Mouse (Mus musculus) embryo, embryonic 10.5 days (tissue): ENCODE measurements around the gene Unc79.
A peak's percentile ranks its signal among the peaks of the same experiment; 100 is the strongest.

ENCODE experiments used
- DNase-seq: peaks from one replicate; pipeline ENCODE4 v3.0.0-alpha.2; 2015; ENCODE audit warnings: low spot score

Unc79 gene

DNA sequence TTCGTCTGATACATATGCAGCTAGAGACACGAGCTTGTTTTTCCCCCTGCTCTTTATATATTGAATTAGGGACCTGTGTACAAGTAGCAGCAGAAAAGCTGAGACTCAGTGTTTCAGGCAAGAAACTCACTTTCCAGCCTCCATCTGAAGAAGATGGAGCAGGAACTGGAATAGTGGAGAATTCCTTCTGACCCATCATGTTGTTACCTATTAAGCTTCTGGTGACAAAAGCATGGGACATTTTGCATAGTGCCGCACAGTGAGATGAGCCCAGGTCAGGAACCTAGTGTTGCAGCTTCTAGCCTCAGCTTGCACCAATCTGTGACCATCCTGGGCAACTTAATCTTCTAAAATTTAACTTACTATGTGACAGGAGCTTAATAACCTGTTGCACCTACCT is 92.7 kb downstream of the Unc79 start:
- DNase-seq = no peak

DNA sequence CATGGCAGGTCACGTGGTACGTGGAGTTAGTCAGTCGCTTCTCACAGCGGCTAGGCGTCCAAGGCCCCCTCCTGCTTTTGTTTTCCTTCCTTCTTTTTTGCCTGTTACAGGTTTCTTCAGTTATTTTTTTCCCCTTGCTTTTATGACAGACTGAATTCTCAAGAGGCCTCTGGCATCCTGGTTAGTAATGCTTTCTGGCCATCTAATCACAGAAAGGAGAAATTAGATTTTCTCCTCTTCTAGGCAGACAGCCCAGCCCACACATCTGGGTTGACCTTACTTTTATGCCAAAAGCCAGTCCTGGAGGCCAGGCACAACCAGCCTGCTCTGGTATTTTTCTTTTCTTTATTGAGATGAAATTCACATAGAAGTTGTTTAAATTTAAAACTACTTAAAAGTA is 94.1 kb downstream of the Unc79 start:
- DNase-seq = no peak

DNA sequence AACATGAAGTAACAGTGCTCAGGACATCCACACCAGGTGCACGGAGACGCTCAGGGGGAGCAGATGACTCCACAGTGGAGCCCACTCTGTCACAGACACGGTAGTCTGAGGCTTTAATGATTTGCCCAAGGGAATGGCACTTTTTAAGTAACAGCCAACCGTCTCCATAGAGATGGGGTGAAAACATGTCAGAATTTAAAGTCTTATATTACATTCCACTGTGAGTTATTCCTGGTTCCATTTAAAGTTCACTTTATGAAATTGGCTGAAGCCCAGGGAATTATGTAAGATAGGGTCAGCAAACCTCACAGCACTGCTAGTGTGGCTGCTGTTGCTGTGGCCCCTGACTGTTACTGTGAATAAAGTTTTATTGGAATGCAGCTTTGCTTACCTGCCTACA is 95.8 kb downstream of the Unc79 start:
- DNase-seq = no peak

DNA sequence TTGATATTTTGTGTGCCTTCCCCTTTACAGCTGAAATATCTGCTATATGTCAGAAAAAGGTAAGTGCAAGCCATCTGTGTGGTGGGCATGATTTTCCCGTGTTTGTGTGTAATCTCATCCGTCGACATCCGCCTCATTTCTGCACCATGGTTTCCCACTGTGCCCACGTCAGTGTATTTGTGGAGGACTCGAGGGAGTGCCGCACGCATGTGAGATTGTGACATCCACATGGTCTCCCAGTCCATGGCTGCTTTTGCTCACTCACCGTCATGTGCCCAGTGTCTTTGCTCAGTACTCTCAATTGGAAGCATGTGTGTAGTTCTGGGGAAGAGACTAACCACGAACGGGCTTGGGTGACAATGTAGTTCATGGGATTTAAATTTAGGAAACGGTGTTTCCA is 101.2 kb downstream of the Unc79 start:
- no peak for DNase-seq

DNA sequence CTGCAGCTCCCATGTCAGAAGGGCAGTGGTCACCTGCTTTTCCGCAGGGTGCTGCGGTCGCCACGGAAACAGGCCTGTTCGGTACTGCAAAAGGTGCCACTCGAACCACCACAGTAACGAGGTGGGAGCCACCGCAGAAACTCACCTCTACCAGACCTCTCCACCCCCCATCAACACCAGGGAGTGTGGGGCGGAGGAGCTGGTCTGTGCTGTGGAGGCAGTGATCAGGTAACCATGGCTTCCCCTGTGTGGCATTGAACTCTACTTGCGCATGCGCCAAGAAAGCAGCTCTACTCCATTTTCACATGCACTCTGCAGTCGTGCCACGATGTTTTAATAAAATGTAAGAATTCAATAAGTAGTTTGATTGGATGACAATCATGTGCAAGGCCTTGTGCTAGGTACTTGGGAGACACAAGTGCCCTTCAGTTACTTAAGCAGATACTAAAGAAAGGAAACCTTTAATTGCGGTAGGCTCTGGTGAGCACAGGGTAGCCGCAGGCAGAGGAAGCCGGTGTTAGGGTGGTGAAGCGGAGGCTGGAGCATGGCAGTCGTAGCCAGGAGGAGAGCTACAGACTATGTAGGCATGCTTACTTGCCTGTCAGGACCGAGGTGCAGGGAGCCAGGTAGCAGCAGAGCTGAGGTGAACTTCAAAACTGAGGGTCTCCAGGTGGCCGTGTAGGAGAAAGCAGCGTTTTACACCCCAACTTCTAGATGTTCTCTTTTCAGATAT is 110.8 kb downstream of the Unc79 start:
- no peak for DNase-seq

DNA sequence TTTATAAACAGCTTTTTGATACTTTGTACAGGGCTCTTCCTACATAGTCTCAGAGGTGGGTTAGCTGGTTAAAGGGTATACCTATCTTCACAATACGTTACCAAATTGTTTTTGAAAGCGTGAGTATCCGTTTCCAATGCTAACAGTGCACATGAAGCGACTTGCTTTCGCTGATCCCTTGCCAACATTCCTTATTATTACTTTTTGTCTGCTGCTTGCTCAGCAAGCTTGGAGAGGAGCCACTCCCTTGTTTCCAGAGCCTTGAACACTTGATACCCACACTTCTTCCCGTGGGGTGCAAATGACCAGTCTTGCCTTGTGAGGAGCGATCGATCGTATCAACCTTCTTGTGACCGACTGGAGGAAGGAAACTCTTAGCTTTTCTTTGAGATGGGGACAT is 112.1 kb downstream of the Unc79 start:
- no peak for DNase-seq

DNA sequence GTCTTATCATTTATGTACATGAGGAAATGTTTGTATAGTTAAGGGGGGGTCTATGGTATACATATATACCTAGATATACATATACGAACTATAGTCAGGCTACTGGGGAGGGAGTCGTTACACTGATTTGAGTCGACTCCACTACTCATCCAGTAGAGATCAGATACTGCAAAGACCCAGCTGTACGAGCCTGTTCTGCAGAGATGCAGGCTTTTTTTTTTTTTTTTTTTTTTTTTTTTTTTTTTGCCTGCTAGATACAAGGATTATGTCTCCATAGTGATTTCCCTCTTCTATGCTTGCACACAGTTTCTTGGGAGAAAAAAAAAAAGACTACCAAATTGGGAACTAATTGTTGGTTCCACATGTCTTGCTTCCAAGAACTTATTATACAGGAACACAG is 113.5 kb downstream of the Unc79 start:
- no peak for DNase-seq

DNA sequence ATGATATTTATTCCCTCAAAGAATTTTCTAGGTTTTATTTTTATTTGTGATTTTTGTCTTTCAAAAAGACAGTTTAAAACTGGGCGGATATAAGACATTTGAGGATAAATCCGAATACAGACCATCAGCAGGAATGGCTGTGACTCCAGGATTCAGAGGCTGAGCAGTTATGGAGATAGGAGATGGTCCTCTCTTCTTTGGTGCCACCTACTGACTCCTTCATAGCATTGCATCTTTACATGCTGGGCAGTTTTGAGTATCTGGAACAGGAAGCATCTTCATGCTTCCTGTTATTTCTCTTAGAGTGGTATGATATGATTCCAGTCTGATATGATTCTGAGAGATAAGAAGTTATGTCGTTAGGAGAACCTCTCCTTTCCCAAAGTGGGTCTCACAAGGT is 116.3 kb downstream of the Unc79 start:
- DNase-seq = peak; percentile 79

DNA sequence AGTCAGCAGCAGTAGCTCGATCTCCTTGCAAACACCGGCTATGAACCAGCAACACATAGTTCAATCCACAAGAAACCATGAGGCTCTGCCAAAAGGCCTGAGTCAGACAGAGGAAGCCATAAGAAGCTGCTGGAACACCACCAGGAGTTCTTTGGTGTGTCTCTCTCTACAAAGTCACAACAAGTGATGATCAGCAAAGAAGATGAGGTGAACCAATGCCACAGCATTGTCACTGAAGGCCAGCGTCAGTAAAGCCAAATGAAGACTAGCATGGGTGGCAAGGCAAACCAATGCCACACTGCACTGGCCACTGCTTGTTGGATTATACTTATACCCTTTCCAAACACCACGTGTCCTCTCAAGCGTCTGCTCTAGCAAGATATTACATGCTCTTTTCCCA is 119.5 kb downstream of the Unc79 start:
- no peak for DNase-seq

DNA sequence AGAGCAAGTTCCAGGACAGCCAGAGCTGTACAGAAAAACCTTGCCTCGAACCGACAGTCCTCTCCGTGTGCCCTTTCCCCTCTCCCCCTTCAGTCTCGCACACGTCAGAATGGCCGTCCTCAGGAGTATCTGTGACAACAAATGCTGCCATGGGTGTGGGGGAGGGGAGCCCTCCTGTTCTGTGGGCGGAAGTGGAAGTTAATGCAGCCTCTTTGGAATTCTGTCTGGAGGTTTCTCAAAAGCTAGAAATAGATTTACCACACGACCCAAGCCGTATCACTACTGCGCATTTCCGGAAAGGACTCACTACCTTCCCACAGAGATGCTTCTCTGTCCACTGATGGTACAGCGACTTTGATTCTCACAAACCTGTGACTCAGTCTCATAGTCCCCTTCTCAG is 120.9 kb downstream of the Unc79 start:
- DNase-seq = no peak

DNA sequence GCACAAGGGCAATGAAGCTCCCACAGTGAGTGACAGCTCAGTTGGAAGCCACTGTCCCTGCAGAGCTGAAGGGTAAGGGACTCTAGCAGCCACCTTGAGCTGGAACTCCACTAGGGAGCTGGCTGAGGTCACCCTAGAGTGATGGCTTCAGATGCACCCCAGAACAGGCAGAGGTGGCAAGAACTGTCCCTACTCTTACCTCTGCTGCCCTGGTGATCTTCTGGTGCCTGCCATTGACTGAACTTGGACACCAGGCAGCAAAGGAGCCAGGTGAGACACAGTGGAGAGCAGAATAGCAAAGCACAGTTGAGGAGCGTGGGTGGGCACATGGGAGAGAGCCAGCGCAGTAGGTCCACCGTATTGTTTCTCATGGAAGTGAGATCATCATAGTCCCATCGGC is 125.3 kb downstream of the Unc79 start:
- DNase-seq = no peak

DNA sequence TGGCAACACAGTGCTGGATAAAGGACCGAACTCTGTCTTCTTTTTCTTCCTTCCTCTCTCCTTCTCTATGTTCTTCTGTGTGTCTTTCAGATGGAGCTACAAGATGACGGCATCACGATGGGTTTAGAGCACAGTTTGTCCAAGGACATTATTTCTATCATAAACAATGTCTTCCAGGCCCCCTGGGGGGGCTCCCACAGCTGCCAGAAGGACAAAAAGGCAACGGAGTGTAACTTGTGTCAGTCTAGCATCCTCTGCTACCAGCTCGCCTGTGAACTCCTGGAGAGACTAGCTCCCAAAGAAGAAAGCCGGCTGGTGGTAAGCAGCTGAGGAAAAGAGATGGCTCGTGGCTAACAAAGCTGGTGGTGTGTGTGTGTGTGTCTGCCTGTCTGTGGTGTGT is 130.1 kb downstream of the Unc79 start:
- no peak for DNase-seq

DNA sequence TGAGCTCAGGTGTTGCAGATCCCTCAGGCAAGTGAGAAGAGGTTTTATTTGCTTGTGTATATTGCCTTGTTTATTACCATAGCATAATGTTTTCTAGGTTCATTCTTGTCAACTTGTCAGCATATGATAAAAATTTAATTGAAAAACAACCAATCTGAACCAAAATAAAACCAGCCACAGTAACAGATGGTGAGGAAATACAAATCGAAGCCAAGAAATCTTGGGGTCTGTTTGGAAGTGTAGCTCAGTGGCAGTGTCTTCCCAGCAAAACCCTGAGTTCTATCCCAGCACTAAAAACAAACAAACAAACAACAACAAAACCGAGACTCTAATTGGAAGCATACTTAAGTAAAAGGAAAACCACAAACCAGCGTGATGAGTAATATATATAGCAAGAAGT is 131.4 kb downstream of the Unc79 start:
- no peak for DNase-seq

DNA sequence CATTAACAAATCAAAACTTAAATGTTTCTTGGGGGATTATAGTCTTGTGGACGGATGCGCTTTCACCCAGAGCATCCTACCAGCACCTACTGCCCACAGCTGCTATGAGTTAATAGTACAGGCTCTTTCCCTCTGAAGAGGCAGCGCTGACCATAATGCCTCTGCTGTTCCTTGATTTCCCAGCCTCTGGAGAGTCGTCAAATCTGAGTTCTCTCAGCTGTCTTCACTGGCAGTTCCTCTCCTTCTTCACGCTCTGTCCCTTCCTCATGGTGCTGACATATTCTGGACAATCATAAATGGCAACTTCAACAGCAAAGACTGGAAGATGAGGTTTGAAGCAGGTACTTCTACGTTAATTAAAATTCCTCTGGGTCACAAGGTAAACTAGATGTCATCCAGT is 143.2 kb downstream of the Unc79 start:
- no peak for DNase-seq

DNA sequence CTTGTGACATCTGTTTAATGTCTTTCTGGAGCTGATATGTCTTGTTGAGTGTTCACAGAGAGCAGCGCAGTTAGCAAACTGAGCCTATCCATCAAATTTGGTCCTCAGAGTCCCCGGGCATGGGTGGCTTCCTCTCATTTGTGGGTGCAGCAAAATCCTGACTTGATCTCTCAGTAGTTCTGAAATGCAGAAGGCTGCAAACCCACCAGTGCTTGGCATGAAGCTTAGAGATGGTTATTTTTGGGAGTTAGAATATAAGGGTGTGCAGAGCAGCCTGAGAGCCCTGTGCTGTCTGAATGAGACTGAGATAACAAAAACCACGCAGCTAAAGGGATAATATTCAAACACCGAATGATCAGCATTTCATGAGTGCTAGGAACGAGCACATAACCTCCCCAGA is 146.5 kb downstream of the Unc79 start:
- DNase-seq = no peak

DNA sequence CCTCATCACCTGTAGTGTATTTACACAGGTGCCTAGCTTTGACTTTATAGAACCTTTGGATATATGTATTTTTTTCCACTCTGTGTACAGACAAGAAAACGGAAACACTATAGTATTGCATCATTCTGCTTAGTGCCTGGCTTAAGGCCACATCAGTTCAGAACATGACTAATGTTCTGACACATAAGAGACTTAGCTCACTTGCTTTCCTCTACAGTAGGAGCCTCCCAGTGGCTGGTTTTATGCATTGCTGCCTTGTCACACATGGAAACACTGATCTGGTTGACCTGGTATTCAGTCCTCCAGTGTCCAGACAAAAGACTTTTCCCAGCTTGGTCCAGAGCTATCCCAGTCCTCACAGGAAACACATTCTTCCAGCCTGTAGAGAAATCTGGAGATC is 150.5 kb downstream of the Unc79 start:
- peak; percentile 24 for DNase-seq

DNA sequence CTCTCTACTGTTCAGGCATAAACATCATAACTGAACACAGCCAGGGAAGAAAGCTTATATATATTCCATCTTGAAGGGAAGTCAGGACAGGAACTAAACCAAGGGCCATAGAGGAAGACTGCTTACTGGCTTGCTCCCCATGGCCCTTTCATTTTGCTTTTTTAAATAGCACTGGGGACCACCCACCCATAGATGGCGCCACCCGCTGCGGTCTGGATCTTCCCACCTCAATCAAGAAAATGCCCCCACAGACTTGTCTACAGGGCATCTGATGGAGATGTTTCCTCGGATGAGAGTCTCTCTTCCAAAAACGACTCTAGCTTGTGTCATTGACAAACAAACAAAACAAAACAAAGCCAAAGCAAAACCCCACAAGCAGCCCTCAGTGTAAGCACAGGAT is 151.4 kb downstream of the Unc79 start:
- DNase-seq = no peak

DNA sequence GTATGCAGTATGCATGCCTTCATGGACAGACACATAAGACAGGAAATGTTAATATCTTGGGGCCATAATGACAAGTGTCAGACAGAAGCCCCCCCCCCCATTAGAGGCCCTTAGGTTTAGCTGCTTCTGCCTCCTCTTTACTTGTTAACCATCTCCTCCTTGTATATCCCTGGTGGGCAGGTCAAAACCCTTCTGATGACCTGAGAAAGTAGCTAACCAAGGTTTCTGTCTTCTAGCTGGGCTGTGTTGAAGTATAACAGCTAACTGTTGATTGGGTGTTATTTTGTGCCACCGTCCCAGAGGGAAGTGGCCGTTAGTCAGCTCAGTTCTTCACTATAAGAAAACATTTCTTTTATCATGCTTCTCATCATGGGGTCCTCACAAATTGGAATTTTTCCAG is 154.4 kb downstream of the Unc79 start:
- no peak for DNase-seq

DNA sequence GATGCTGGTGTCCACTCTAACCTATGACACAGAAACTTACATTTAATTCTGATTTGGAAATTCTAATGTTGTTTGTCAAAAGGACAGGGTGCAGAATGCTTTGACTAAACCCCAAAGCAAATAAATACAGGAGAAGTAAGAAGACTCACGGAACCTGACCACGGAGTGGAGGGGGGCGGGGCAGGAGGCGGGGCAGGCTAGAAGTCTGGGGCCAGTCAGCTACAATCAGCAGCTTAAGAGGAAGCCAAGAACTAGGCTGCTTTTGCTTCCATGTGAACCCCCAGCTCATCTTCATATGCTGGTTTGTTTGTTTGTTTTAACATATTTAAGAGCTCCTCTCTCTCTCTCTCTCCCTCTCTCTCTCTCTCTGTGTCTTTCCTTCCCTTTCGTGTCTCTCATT is 154.9 kb downstream of the Unc79 start:
- DNase-seq = peak; percentile 28

DNA sequence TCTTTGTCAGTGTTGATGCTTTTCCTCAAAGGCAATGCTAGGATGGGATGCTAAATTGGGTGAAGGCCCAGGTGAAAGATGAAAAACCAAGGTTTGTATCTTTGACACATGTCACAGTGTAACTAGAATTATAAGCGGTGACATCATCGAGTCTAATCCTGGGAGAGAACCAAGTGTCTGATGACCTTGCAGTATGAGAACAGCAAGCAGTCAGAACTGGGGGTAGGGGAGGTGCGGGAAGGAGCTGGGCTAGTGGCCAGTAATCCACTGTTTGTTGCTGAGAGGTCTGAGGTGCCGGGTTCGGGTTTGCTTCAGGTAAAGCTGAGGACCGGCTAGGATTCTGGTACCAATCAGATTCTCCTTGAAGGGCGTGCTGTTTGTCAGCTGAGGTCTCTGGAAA is 160.6 kb downstream of the Unc79 start:
- DNase-seq = no peak

DNA sequence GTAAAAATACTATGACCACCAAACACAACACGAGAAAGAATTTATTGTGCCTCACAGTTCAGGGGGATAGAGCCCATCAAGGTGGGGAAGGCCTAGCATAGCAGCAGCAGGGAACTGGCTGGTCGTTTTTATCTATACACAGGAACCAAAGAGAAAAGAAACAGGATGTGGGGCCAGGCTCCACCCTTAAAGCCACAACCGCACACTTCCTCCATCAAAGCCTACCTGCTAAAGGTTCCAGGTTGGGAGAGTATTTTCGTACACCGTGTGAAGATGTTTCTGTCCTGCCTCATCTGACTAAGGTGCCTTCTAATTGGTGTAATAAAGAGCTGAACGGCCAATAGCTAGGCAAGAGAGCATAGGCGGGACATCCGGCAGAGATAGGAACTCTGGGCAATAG is 168.0 kb downstream of the Unc79 start:
- DNase-seq = no peak

DNA sequence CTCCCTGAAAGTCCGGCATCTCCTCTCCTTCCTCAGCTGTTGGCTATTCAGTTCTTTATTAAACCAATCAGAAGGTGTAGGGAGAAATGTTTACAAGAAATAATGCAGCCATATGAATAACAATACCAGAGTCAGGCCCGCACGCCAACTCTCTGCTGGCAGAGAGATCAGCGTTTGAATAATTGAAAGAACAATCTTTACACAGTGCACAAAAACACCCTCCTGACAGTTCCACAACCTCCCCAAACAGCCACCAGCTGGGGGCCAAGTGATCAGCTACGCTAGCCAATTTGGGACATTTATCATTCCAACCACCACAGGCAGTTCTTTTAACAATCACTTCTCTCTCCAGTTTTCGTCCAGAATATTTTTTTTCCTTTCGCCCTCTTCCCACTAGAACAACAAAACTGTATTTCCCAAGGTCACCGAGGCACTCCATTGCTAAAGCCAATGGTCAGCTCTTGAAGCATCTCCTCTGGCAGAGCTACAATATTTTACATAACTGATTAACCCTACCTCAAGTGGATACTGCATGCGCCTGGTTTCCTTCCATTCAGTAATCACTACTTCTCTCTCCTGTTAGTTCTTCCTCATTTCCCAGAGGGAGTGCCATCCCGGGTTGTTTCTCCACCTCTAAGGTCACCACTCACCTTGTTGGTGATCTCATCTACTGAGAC is 169.0 kb downstream of the Unc79 start:
- DNase-seq = no peak

DNA sequence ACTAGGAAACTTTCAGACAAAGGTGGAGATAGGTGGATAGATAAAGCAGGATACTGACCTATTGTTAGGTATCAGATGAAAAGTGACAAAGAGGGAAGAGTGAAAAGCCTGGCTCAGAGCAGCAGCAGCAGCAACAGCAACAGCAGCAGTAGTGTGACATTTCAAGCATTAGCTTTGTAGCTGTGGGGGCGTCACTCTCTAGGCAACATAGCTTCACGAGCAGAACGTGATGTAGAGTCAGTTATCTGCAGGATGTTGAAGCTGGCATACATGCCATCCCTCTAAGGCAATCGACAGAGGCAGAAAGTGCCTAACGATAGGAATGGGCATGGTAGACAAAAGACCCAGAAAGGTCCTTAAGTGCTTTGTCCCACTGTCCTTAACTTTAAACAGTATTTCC is 173.3 kb downstream of the Unc79 start:
- DNase-seq = no peak

DNA sequence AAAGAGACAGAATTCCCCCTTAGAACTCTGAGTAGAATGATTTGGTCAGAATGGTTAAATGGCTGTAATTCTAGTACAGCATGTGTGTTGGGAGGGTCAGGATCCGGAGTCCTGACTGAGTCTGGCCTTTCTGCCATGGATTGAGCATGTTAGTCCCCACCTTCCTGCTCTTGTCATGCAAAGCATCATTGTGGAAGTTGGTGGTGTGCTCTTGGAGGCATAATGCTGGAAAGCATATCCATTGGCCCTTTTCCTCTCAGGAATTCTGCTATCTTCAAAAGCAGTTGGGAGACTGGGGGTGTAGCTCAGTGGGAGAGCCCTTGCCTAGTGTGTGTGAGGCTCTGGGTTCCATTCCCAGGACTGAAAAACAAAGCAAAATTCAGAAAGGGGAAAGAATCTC is 175.2 kb downstream of the Unc79 start:
- DNase-seq = no peak
